Mouse (Mus musculus): ENCODE measurements around the gene Vps35l. TPM values are rescaled to one million over a fixed set of nuclear protein-coding genes. Genes with fewer than 3 reads are reported as not detected.

Gene Vps35l
- polyA plus RNA-seq, 1 experiment from 2014 or later: 48.1 TPM

GRCm38 (mm10) chr7:118776491-118776890 lies 36.5 kb downstream of the Vps35l start:
- H3K27ac ChIP-seq (ENCODE audit: low read depth, low read length): no peak overlapping the region
- H3K4me3 ChIP-seq (ENCODE audit: low read depth, low read length): no peak overlapping the region
- no peaks in the 10 kb centered on the region for H3K27me3 ChIP-seq (ENCODE audit: control insufficient read depth, insufficient read depth, low read length)
- no peak overlapping the region for H3K9ac ChIP-seq (ENCODE audit: low read depth, low read length)
- no peaks in the 10 kb centered on the region for H3K9me3 ChIP-seq (replicated peaks; ENCODE audit: control insufficient read depth, low read length)
- H3K36me3 ChIP-seq (ENCODE audit: control insufficient read depth, insufficient read depth, low read length): peaks cover 10% of the 10 kb centered on the region; the same call in 1 of the 2 replicates
- no peak overlapping the region for H3K4me2 ChIP-seq
- no peaks in the 10 kb centered on the region for H3K4me1 ChIP-seq (ENCODE audit: control insufficient read depth, insufficient read depth, low read length)
- ATAC-seq (replicated peaks; ENCODE audit: insufficient number of reproducible peaks, low FRiP score, low TSS enrichment): no peak
- WGBS (ENCODE audit: insufficient replicate concordance): 88% methylated on average over 9 of the region's 9 CpGs

- H3K27me3 ChIP-seq (ENCODE audit: control insufficient read depth, insufficient read depth, low read length): no peaks in the 10 kb centered on the region
- no peak overlapping the region for H3K4me3 ChIP-seq (ENCODE audit: low read depth, low read length)
- H3K36me3 ChIP-seq (ENCODE audit: control insufficient read depth, insufficient read depth, low read length): peaks cover 10% of the 10 kb centered on the region; the same call in 1 of the 2 replicates
- no peak for ATAC-seq (replicated peaks; ENCODE audit: insufficient number of reproducible peaks, low FRiP score, low TSS enrichment)
- H3K9ac ChIP-seq (ENCODE audit: low read depth, low read length): no peak overlapping the region
- H3K9me3 ChIP-seq (replicated peaks; ENCODE audit: control insufficient read depth, low read length): no peaks in the 10 kb centered on the region
- 71% methylated on average over 10 of the region's 10 CpGs for WGBS (ENCODE audit: insufficient replicate concordance)
- no peak overlapping the region for H3K27ac ChIP-seq (ENCODE audit: low read depth, low read length)
- no peak overlapping the region for H3K4me2 ChIP-seq
- no peaks in the 10 kb centered on the region for H3K4me1 ChIP-seq (ENCODE audit: control insufficient read depth, insufficient read depth, low read length)
Measured at GRCm38 (mm10) chr7:118777598-118778394, 37.8 kb downstream of the Vps35l start.

GRCm38 (mm10) chr7:118778561-118778960 lies 38.5 kb downstream of the Vps35l start:
- no peak overlapping the region for H3K27ac ChIP-seq (ENCODE audit: low read depth, low read length)
- peaks cover 10% of the 10 kb centered on the region; the same call in 1 of the 2 replicates for H3K36me3 ChIP-seq (ENCODE audit: control insufficient read depth, insufficient read depth, low read length)
- no peak overlapping the region for H3K4me3 ChIP-seq (ENCODE audit: low read depth, low read length)
- no peak overlapping the region for H3K4me2 ChIP-seq
- H3K27me3 ChIP-seq (ENCODE audit: control insufficient read depth, insufficient read depth, low read length): no peaks in the 10 kb centered on the region
- WGBS (ENCODE audit: insufficient replicate concordance): 83% methylated on average over 6 of the region's 6 CpGs
- H3K9ac ChIP-seq (ENCODE audit: low read depth, low read length): no peak overlapping the region
- no peaks in the 10 kb centered on the region for H3K9me3 ChIP-seq (replicated peaks; ENCODE audit: control insufficient read depth, low read length)
- H3K4me1 ChIP-seq (ENCODE audit: control insufficient read depth, insufficient read depth, low read length): no peaks in the 10 kb centered on the region
- ATAC-seq (replicated peaks; ENCODE audit: insufficient number of reproducible peaks, low FRiP score, low TSS enrichment): no peak

GRCm38 (mm10) chr7:118783305-118784001 lies 43.4 kb downstream of the Vps35l start:
- no peak overlapping the region for H3K27ac ChIP-seq (ENCODE audit: low read depth, low read length)
- no peak overlapping the region for H3K9ac ChIP-seq (ENCODE audit: low read depth, low read length)
- 81% methylated on average over 11 of the region's 11 CpGs for WGBS (ENCODE audit: insufficient replicate concordance)
- H3K4me2 ChIP-seq: no peak overlapping the region
- no peaks in the 10 kb centered on the region; the same call in 1 of the 2 replicates for H3K4me1 ChIP-seq (ENCODE audit: control insufficient read depth, insufficient read depth, low read length)
- H3K27me3 ChIP-seq (ENCODE audit: control insufficient read depth, insufficient read depth, low read length): no peaks in the 10 kb centered on the region
- no peaks in the 10 kb centered on the region for H3K9me3 ChIP-seq (replicated peaks; ENCODE audit: control insufficient read depth, low read length)
- ATAC-seq (replicated peaks; ENCODE audit: insufficient number of reproducible peaks, low FRiP score, low TSS enrichment): no peak
- H3K36me3 ChIP-seq (ENCODE audit: control insufficient read depth, insufficient read depth, low read length): peaks cover 10% of the 10 kb centered on the region; the same call in 1 of the 2 replicates
- H3K4me3 ChIP-seq (ENCODE audit: low read depth, low read length): no peak overlapping the region

- WGBS (ENCODE audit: insufficient replicate concordance): 86% methylated on average over 6 of the region's 6 CpGs
- Histone ChIP-seq H3K36me3 (ENCODE audit: control insufficient read depth, insufficient read depth, low read length) (no peaks in the 10 kb centered on the region; the same call in 1 of the 2 replicates), H3K9ac (ENCODE audit: low read depth, low read length) (no peak overlapping the region), H3K9me3 (replicated peaks; ENCODE audit: control insufficient read depth, low read length) (no peaks in the 10 kb centered on the region), H3K27me3 (ENCODE audit: control insufficient read depth, insufficient read depth, low read length) (no peaks in the 10 kb centered on the region), H3K4me1 (ENCODE audit: control insufficient read depth, insufficient read depth, low read length) (no peaks in the 10 kb centered on the region; the same call in 1 of the 2 replicates), H3K4me3 (ENCODE audit: low read depth, low read length) (no peak overlapping the region), H3K4me2 (no peak overlapping the region), H3K27ac (ENCODE audit: low read depth, low read length) (no peak overlapping the region)
- ATAC-seq (replicated peaks; ENCODE audit: insufficient number of reproducible peaks, low FRiP score, low TSS enrichment): no peak
Measured at GRCm38 (mm10) chr7:118786091-118786490, 46.1 kb downstream of the Vps35l start.

GRCm38 (mm10) chr7:118787326-118787725 lies 47.3 kb downstream of the Vps35l start:
- Histone ChIP-seq H3K36me3 (ENCODE audit: control insufficient read depth, insufficient read depth, low read length) (peaks cover 3% of the 10 kb centered on the region; the same call in 1 of the 2 replicates), H3K4me3 (ENCODE audit: low read depth, low read length) (no peak overlapping the region), H3K9ac (ENCODE audit: low read depth, low read length) (no peak overlapping the region), H3K27ac (ENCODE audit: low read depth, low read length) (no peak overlapping the region), H3K27me3 (ENCODE audit: control insufficient read depth, insufficient read depth, low read length) (no peaks in the 10 kb centered on the region), H3K9me3 (replicated peaks; ENCODE audit: control insufficient read depth, low read length) (no peaks in the 10 kb centered on the region), H3K4me1 (ENCODE audit: control insufficient read depth, insufficient read depth, low read length) (no peaks in the 10 kb centered on the region; the same call in 1 of the 2 replicates), H3K4me2 (no peak overlapping the region)
- ATAC-seq (replicated peaks; ENCODE audit: insufficient number of reproducible peaks, low FRiP score, low TSS enrichment): no peak
- 91% methylated on average over 5 of the region's 5 CpGs for WGBS (ENCODE audit: insufficient replicate concordance)

- H3K27ac ChIP-seq (ENCODE audit: low read depth, low read length): no peak overlapping the region
- H3K9ac ChIP-seq (ENCODE audit: low read depth, low read length): no peak overlapping the region
- no peaks in the 10 kb centered on the region for H3K9me3 ChIP-seq (replicated peaks; ENCODE audit: control insufficient read depth, low read length)
- peaks cover 5% of the 10 kb centered on the region; the same call in 1 of the 2 replicates for H3K36me3 ChIP-seq (ENCODE audit: control insufficient read depth, insufficient read depth, low read length)
- H3K27me3 ChIP-seq (ENCODE audit: control insufficient read depth, insufficient read depth, low read length): no peaks in the 10 kb centered on the region
- WGBS (ENCODE audit: insufficient replicate concordance): 54% methylated on average over 7 of the region's 7 CpGs
- no peak for ATAC-seq (replicated peaks; ENCODE audit: insufficient number of reproducible peaks, low FRiP score, low TSS enrichment)
- H3K4me1 ChIP-seq (ENCODE audit: control insufficient read depth, insufficient read depth, low read length): no peaks in the 10 kb centered on the region; the same call in 1 of the 2 replicates
- no peak overlapping the region for H3K4me2 ChIP-seq
- H3K4me3 ChIP-seq (ENCODE audit: low read depth, low read length): no peak overlapping the region
Measured at GRCm38 (mm10) chr7:118788481-118788880, 48.5 kb downstream of the Vps35l start.

- ATAC-seq (replicated peaks; ENCODE audit: insufficient number of reproducible peaks, low FRiP score, low TSS enrichment): no peak
- H3K4me1 ChIP-seq (ENCODE audit: control insufficient read depth, insufficient read depth, low read length): no peaks in the 10 kb centered on the region; the same call in 1 of the 2 replicates
- no peaks in the 10 kb centered on the region for H3K27me3 ChIP-seq (ENCODE audit: control insufficient read depth, insufficient read depth, low read length)
- H3K4me2 ChIP-seq: no peak overlapping the region
- H3K4me3 ChIP-seq (ENCODE audit: low read depth, low read length): no peak overlapping the region
- H3K9ac ChIP-seq (ENCODE audit: low read depth, low read length): no peak overlapping the region
- 76% methylated on average over 5 of the region's 5 CpGs for WGBS (ENCODE audit: insufficient replicate concordance)
- no peak overlapping the region for H3K27ac ChIP-seq (ENCODE audit: low read depth, low read length)
- peaks cover 5% of the 10 kb centered on the region; the same call in 1 of the 2 replicates for H3K36me3 ChIP-seq (ENCODE audit: control insufficient read depth, insufficient read depth, low read length)
- H3K9me3 ChIP-seq (replicated peaks; ENCODE audit: control insufficient read depth, low read length): no peaks in the 10 kb centered on the region
Measured at GRCm38 (mm10) chr7:118790292-118790691, 50.3 kb downstream of the Vps35l start.
